Mouse (Mus musculus) thymus, postnatal 25 days (tissue): ENCODE results near the gene Pigx.
"Not testable (repeated sequence)": the region's sequence is repeated elsewhere in the genome, so short reads cannot be mapped to it uniquely, and the experiment has no call there.

Source experiments
- DNase-seq: peaks from one replicate; pipeline ENCODE4 v3.0.0; 2022

The Pigx gene

GRCm38 (mm10) chr16:32108578-32108977 is 9.0 kb upstream of the Pigx start:
- no peak for DNase-seq

GRCm38 (mm10) chr16:32108170-32108569 is 8.6 kb upstream of the Pigx start:
- peak; percentile 76 for DNase-seq

- peak; percentile 79 for DNase-seq
Measured at GRCm38 (mm10) chr16:32107342-32108045, 8.0 kb upstream of the Pigx start.

- DNase-seq = no peak
Measured at GRCm38 (mm10) chr16:32105698-32106097, 6.2 kb upstream of the Pigx start.

DNA sequence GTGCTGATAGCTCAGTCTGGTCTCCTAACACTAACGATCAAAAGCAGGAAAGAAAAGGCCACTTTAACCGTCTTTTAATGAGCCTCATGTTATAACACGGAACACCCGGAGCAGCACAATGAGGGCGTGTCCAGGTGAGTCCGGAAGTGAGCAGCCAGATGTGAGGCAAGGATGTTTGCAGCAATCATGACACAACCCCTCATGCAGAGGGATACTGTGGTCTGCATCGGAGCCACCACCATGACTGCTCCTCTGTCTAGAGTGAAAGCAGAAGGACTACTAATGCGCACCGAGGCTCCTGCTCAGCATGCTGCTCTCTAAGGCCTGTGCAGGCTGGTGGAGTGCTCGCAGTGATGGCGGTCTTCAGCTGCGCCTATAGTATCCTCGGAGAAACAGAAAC is 2.8 kb upstream of the Pigx start:
- no peak for DNase-seq

GRCm38 (mm10) chr16:32098897-32099637 is 473 bp downstream of the Pigx start:
- DNase-seq = peak; percentile 66

GRCm38 (mm10) chr16:32097757-32098156 is 1.8 kb downstream of the Pigx start:
- not testable (repeated sequence) for DNase-seq

GRCm38 (mm10) chr16:32091466-32091865 is 8.1 kb downstream of the Pigx start:
- DNase-seq = no peak

DNA sequence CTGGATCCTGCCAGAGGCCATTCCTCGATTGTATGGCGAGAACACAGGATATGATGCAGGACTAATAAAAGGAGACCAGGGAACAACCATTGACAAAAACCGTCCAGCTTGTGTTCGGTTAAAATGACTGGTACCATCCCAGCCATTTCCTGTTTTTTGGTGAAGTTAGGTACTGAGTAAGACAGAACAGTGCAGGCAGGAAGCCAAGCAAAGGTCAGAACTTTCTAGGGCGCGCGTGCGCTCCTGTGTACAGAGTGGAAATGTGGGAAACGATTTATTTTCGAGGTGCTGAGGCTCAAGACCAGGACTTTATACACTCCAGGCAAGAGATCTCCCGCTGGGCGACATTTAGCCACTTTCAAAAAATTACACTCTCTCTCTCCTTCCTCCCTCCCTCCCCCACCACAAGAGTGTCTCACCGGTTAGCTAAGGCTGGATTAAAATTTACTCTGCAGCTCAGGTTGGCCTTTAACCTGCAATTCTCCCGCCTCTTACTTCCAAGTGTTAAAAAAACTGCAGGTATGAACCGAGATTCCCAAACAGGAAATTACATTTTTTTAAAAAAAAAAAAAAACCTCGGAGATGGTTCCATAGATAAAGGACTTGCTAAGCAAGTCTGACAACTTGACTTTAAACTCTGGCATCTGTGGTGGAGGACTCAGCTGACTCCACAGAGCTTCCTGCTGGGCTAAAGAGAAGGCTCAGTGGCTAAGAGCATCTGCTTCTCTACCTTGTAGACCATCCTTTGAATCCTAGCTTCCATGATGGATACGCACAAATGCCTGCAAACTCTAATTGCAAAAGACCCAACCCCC is 11.7 kb downstream of the Pigx start:
- DNase-seq = peak; percentile 58

DNA sequence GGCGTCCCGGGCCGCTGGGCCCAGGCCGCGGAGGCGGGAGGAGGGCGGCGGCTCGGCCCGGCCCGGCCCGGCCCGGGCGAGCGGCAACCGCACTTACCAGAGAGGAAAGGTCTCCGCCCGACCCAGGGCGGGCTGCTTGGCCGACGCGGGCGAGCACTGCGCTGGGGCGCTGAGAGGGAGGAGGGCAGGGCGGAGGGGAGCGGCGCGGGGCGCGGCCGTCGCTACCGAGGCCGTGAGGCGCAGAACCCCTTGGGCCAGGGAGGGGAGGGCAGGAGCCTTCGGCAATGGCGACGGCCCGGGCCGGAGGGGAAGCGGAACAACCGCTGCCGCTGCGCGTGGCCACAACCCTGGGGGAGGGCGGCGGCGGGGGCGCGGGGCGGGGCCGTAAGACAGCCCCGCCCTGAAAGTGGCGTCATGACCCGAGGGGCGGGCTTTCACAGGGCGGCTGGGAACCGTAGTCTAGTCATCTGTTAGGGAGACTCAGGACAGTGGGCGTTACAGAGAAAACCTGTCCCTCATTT is 20.5 kb downstream of the Pigx start, which contains the start of gene Pak2:
Gene Pak2, minus strand, starts transcription at position 352 of the 521 bp plus-strand sequence.
- DNase-seq = peak; percentile 85

DNA sequence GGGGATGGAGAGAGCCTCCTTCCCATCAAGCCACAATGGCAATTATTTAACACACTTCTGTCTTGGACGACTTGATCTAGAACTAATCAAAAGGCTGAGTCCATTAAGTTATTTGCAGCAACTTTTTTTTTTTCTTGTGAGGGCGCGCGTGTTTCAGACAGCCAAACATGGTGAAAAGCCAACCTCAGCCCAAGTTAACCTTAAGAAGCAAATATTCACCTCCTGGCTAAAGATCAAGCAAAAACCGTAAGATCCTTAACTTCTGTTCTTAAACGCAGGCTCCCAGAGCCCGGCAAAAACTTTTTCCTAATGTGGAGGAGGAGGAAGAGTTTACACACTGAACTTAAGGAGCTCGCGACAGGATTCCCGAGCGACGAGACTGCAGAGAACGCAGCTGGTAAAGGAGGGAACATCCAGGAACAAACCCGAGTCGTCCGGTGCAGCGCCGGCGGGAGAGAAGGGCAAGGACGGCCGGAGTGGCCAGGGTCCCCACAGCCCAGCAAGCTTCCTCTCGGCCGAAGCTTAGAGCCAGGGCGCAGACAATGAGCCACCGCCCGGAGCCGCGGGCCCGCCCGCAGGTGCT is 21.0 kb downstream of the Pigx start:
- no peak for DNase-seq

GRCm38 (mm10) chr16:32077648-32078407 is 21.7 kb downstream of the Pigx start:
- DNase-seq = peak; percentile 21

DNA sequence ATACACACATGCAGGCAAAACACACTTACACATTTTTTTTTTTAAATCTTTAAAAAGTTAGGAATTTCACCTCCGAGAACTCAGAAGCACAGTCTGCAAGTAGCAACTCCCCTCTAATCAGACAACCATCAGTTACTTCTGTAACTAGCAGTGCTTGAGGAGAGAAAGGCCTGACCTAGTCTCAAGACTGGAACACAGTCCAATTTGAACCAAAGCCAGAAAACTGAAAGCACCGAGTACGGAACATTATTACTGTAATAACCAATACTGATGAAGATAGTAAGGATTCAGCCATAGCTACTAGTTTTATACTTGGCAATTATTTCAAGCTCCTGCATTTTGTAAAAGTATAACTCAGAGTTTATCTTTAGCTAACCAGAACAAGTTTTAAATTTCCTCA is 23.1 kb downstream of the Pigx start:
- DNase-seq = no peak

- DNase-seq = no peak
Measured at GRCm38 (mm10) chr16:32075762-32076161, 23.8 kb downstream of the Pigx start.

GRCm38 (mm10) chr16:32070070-32070469 is 29.5 kb downstream of the Pigx start:
- not testable (repeated sequence) for DNase-seq

DNA sequence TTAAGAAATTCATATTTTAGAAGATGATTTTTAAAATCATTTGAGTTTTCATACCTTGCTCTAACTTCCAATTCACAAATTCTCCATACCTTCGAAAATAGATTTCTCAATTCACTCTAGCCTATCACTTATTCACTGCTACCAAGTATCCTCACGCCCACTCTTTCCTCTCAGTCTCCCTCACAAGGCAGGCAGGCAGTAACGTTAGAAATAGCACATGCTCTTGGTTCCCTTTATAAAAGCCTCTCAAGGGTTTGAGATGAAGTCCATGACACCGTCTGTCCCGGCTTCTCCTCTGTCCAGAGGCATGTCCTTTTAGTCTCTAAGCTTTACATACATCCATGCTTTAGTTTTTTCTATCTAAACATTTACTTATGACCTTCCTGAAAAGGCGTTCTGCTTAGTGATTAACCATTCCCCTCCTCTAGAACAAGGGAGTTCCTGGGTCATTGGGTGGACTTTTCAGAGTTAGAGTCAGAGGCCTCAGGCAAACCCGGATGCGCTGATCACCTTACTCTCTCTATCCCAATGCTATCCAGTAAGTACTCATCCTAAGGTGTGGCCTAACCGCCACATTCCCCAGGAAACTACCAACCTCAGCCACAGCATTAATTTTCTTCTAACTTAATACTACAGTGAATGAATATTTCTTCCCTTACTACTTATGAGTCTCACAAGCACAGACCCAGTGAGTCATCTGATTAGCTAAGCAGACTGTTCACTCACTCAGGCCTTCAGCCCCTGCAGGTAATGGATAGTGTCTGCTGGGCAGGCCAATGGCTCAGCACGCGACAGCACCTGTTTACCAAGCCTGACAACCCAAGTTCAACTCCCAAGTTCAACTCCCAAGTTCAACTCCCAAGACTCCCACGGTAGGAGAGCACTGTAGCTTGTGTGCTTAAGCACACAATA is 30.9 kb downstream of the Pigx start:
- DNase-seq = no peak

DNA sequence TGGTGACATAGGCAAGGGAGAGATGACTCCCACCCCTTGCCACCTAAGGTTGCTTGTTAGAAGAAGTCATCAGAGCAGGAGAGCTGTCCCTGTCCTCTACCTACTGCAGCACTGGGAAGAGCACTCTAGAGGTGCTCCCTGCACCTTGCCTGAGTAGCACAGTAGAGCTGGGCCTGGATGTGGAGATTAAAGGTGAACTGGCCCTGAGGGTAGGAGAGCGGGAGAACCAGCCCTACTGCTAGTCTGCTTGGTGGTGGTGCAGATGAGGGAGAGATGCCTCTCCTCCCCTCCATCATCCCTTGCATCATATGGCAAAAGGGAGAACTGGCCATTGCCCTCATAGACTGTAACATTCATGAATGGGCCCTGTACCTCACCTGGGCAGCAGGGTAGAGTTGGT is 32.6 kb downstream of the Pigx start:
- DNase-seq = no peak

DNA sequence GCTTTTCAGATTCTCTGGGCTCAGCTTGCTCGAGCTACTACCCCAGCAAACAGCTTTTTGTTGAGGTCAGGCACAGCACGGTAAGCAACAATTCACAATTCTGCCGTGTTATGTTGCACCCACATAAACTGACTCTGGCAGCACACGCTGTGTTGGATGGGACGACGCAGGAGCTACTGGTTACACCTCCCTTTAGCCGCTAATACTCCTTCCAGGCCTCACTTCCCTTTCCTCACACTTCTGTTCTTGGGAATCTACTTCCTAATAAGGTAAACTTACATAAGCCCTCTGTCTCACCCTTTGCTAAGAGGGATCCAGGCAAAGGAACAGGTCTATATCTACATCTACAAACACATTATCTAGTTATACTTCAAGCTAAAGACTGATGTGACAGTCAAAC is 35.6 kb downstream of the Pigx start:
- DNase-seq = no peak

DNA sequence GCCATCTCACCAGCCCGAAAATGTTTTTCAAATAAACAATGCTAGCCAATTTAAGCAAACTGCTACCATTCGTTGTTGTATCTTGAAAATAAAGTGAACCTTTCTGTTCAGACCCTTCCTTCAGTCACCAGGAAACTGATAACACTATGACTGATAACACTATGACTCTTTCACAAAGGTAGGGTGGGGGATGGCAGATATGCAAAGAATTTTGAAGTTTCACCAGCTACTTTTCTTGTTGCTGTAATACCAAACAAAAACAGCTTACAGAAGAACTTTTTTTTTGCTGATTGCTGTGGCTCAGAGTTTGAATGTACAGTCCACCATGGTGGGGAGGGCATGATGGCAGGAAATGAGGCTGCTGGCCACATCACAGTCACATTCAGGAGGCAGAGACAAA is 37.3 kb downstream of the Pigx start:
- DNase-seq = no peak

GRCm38 (mm10) chr16:32059840-32060523 is 39.6 kb downstream of the Pigx start:
- peak; percentile 35 for DNase-seq
